Mouse (Mus musculus) E14TG2a.4 (cell line): ENCODE data around the gene Ccdc120.

Experiments used
- CTCF ChIP-seq: conservative IDR thresholded peaks from 2 replicates; pipeline ENCODE4 v1.5.1; 2014; ENCODE audit warnings: low read length
- NANOG ChIP-seq: IDR thresholded peaks from 2 replicates; pipeline ENCODE4 v1.6.1; 2014; ENCODE audit warnings: borderline replicate concordance, low read length, mixed read lengths

DNA sequence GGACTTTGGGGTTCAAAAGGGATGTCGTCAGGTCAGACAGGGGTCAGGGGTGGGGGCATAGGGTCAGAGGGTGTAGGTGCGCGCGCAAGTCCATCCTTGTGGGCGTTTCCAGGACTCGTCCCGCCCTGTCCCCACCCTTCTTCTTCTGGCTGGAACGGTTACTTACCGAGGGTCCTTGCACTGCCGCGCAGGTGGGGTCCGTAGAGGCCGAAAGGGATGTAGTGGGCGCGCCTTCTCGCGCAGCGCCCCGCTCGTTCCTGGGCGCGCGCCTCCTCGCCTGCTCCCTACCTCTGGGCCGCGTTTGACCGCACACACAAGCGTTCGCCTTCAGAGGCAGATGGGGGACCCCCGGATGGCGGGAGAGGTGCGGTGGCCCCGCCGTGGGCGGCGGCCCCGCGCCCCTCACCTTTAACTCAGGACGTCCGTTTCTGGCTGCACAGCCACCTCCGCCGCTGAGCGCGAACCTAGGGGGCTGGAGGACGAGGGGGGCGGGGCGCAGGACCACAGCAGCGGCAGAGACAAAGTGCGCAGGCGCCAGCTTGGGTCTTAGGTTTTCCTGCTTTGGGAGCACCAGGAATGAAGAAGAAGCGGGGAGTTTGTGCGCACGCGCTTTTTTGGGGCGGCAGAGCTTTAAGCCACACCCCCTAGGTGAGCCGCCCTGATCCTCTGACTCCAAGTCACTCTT is at the start of gene Ccdc120:
- no peak for TF ChIP-seq CTCF
- no peak for TF ChIP-seq NANOG
